Mouse (Mus musculus) heart, embryonic 14.5 days (tissue): ENCODE data around the gene Rgl1. TPM values are rescaled to one million over a fixed set of nuclear protein-coding genes. Genes with fewer than 3 reads are reported as not detected.

Experiments
- ATAC-seq: fragments of 200-750 bp; cut with Nextera tagmentation; 2 replicates; pipeline ENCODE4 v1.8.0; 2017; ENCODE audit warnings: low read depth, moderate TSS enrichment; ENCODE audit not compliant: insufficient number of reproducible peaks, insufficient read depth, low FRiP score
- H3K27ac ChIP-seq, 2 experiments: fragments of 200-500 bp in 1 of 2; fragments of 300-500 bp in 1 of 2; sonication (generic) in 1 of 2; replicated peaks in 1 of 2; 2 replicates each; pipeline ENCODE4 v1.5.1; 2012 to 2014; ENCODE audit warnings: low read depth in 2 of 2, low read length in 2 of 2, control low read depth in 1 of 2, mild to moderate bottlenecking in 1 of 2, mixed read lengths in 1 of 2; ENCODE audit not compliant: control insufficient read depth in 1 of 2, insufficient read depth in 1 of 2
- H3K27me3 ChIP-seq: fragments of 300-500 bp; sonication (generic); 2 replicates; pipeline ENCODE4 v1.6.1; 2014; ENCODE audit warnings: mild to moderate bottlenecking, low read length, control low read depth; ENCODE audit not compliant: control insufficient read depth, insufficient read depth
- H3K36me3 ChIP-seq: fragments of 300-500 bp; sonication (generic); 2 replicates; pipeline ENCODE4 v1.6.1; 2014; ENCODE audit warnings: mild to moderate bottlenecking, control low read depth, low read length, mixed read lengths; ENCODE audit not compliant: control insufficient read depth, insufficient read depth
- H3K4me1 ChIP-seq, 2 experiments: fragments of 200-500 bp in 1 of 2; fragments of 300-500 bp in 1 of 2; sonication (generic) in 1 of 2; 2 replicates each; pipeline ENCODE4 v1.6.1; 2012 to 2014; ENCODE audit warnings: low read length in 2 of 2, control low read depth in 1 of 2, mixed read lengths in 1 of 2; ENCODE audit not compliant: control insufficient read depth in 2 of 2, insufficient read depth in 2 of 2
- H3K4me2 ChIP-seq: fragments of 300-500 bp; sonication (generic); 2 replicates; pipeline ENCODE4 v1.6.1; 2014; ENCODE audit warnings: mild to moderate bottlenecking, low read length
- H3K4me3 ChIP-seq, 2 experiments: fragments of 200-500 bp in 1 of 2; fragments of 300-500 bp in 1 of 2; sonication (generic) in 1 of 2; 2 replicates each; pipeline ENCODE4 v1.5.1; 2012 to 2014; ENCODE audit warnings: low read length in 2 of 2, mild to moderate bottlenecking in 2 of 2, control low read depth in 1 of 2, low read depth in 1 of 2, moderate library complexity in 1 of 2; ENCODE audit not compliant: control insufficient read depth in 1 of 2, insufficient read depth in 1 of 2
- H3K9ac ChIP-seq: fragments of 300-500 bp; sonication (generic); 2 replicates; pipeline ENCODE4 v1.6.1; 2014; ENCODE audit warnings: mild to moderate bottlenecking, low read length
- H3K9me3 ChIP-seq: fragments of 300-500 bp; sonication (generic); 2 replicates; pipeline ENCODE4 v1.6.1; 2016; ENCODE audit warnings: low read length, control low read depth; ENCODE audit not compliant: control insufficient read depth
- WGBS: fragments of 180-500 bp; shearing (Covaris S2); extraction: QIAGEN DNeasy Blood & Tissue Kit; methylation state at CpG from one replicate; pipeline ENCODE4 v1.1.7; 2014; 5-methylcytosine and 5-hydroxymethylcytosine counted together
- polyA plus RNA-seq: library from polyadenylated mRNA; unstranded; fragments of >200 nt; fragmentation: Nextera tagmentation; extraction: Ambion mirVana; gene quantifications from 2 replicates; pipeline ENCODE4 v1.2.1, GENCODE M21; 2014

Gene Rgl1
- polyA plus RNA-seq, 1 experiment from 2014 or later, result 72.0 TPM

GRCm38 (mm10) chr1:152750312-152750965, 15.7 kb downstream of the Rgl1 start, which contains the start of gene Apobec4:
TSS of gene Apobec4 (plus strand) at chr1:152750551.
- WGBS, result 66% methylated on average over 13 of the region's 13 CpGs
- Histone ChIP-seq H3K9me3 (no peaks in the 10 kb centered on the region), H3K27me3 (no peaks in the 10 kb centered on the region), H3K4me1 (peaks cover 5 to 6% of the 10 kb centered on the region in 2 experiments; a peak in 3 of 4 replicates), H3K27ac (no peak within 1 kb of the TSS), H3K36me3 (no peaks in the 10 kb centered on the region), H3K9ac (peak within 1 kb of the TSS; percentile 13; the same call in 1 of the 2 replicates), H3K4me3 (no peak within 1 kb of the TSS), H3K4me2 (no peak within 1 kb of the TSS)
- no peak for ATAC-seq

GRCm38 (mm10) chr1:152749276-152749675, 16.9 kb downstream of the Rgl1 start:
- Histone ChIP-seq H3K36me3 (no peaks in the 10 kb centered on the region), H3K27me3 (no peaks in the 10 kb centered on the region), H3K9ac (no peak overlapping the region), H3K27ac (no peak overlapping the region), H3K4me3 (no peak overlapping the region), H3K4me2 (no peak overlapping the region), H3K9me3 (no peaks in the 10 kb centered on the region), H3K4me1 (peaks cover 5 to 6% of the 10 kb centered on the region in 2 experiments; a peak in 3 of 4 replicates)
- no peak for ATAC-seq
- 64% methylated on average over 9 of the region's 9 CpGs for WGBS

GRCm38 (mm10) chr1:152746426-152746825, 19.7 kb downstream of the Rgl1 start:
- WGBS, result 8% methylated on average over 5 of the region's 5 CpGs
- peaks cover 10% of the 10 kb centered on the region in 2 experiments; a peak in 3 of 4 replicates for H3K4me1 ChIP-seq
- no peak overlapping the region for H3K27ac ChIP-seq
- H3K4me2 ChIP-seq, result no peak overlapping the region
- no peaks in the 10 kb centered on the region for H3K9me3 ChIP-seq
- no peaks in the 10 kb centered on the region for H3K27me3 ChIP-seq
- no peaks in the 10 kb centered on the region for H3K36me3 ChIP-seq
- H3K4me3 ChIP-seq, result no peak overlapping the region
- peak; percentile 26 for ATAC-seq
- no peak overlapping the region for H3K9ac ChIP-seq

- WGBS, result 30% methylated on average over 15 of the region's 15 CpGs
- Histone ChIP-seq H3K9ac (no peak overlapping the region), H3K4me3 (no peak overlapping the region), H3K27me3 (no peaks in the 10 kb centered on the region), H3K27ac (peak overlapping the region in 1 of 2 experiments; percentile 40; a peak in 2 of 4 replicates), H3K9me3 (no peaks in the 10 kb centered on the region), H3K4me2 (no peak overlapping the region), H3K4me1 (peaks cover 12 to 15% of the 10 kb centered on the region in 2 experiments), H3K36me3 (no peaks in the 10 kb centered on the region)
- no peak for ATAC-seq
Observed at GRCm38 (mm10) chr1:152743095-152743826, 22.9 kb downstream of the Rgl1 start.

- peaks cover 14 to 15% of the 10 kb centered on the region in 2 experiments for H3K4me1 ChIP-seq
- WGBS, result 89% methylated on average over 11 of the region's 11 CpGs
- no peaks in the 10 kb centered on the region for H3K36me3 ChIP-seq
- ATAC-seq, result no peak
- H3K4me3 ChIP-seq, result no peak overlapping the region
- no peaks in the 10 kb centered on the region for H3K9me3 ChIP-seq
- peak overlapping the region; percentile 33 to 41; a peak in 2 of 4 replicates for H3K27ac ChIP-seq
- H3K4me2 ChIP-seq, result no peak overlapping the region
- H3K27me3 ChIP-seq, result no peaks in the 10 kb centered on the region
- no peak overlapping the region for H3K9ac ChIP-seq
Observed at GRCm38 (mm10) chr1:152739374-152739773, 26.8 kb downstream of the Rgl1 start.

GRCm38 (mm10) chr1:152738793-152739192, 27.4 kb downstream of the Rgl1 start:
- H3K4me2 ChIP-seq, result no peak overlapping the region
- H3K4me3 ChIP-seq, result no peak overlapping the region
- H3K27me3 ChIP-seq, result no peaks in the 10 kb centered on the region
- no peak overlapping the region for H3K9ac ChIP-seq
- no peaks in the 10 kb centered on the region for H3K36me3 ChIP-seq
- 22% methylated on average over 9 of the region's 9 CpGs for WGBS
- H3K27ac ChIP-seq, result peak overlapping the region; percentile 69 to 83
- peaks cover 14 to 15% of the 10 kb centered on the region in 2 experiments for H3K4me1 ChIP-seq
- ATAC-seq, result peak; percentile 85
- H3K9me3 ChIP-seq, result no peaks in the 10 kb centered on the region

GRCm38 (mm10) chr1:152727604-152728236, 38.4 kb downstream of the Rgl1 start:
- Histone ChIP-seq H3K9ac (no peak overlapping the region), H3K4me2 (no peak overlapping the region; the same call in 1 of the 2 replicates), H3K27ac (peak overlapping the region; percentile 40 to 66; a peak in 2 of 4 replicates), H3K4me3 (no peak overlapping the region), H3K4me1 (peaks cover 5 to 15% of the 10 kb centered on the region in 2 experiments), H3K36me3 (no peaks in the 10 kb centered on the region), H3K27me3 (no peaks in the 10 kb centered on the region), H3K9me3 (no peaks in the 10 kb centered on the region)
- WGBS, result 0% methylated on average over 4 of the region's 5 CpGs
- ATAC-seq, result peak; percentile 89
